Comparison of ENCODE assay signal across 18 mouse cellular contexts in genomic region chr9:78045171-78045570, GRCm38 (mm10). TPM values are rescaled to one million over a fixed set of nuclear protein-coding genes. Genes with fewer than 3 reads are reported as not detected.
DNase-seq lines count a peak whose midpoint lies in the region; ATAC-seq and TF ChIP-seq lines count a peak whose summit lies in the region.
"Had no signal": no experiment of that assay in that cellular context is flagged by ENCODE, and none has a peak within 500 bp of the region (broad histone marks: within the 10 kb centered on the region; RNA-seq: fewer than 3 reads in every experiment).

No protein-coding gene starts in this region.

- peak; percentile 79 for ATAC-seq in heart, embryonic 15.5 days (replicated peaks; ENCODE audit: insufficient number of reproducible peaks, insufficient read depth, low FRiP score, low read depth)
- peak; percentile 46; the same call in 1 of the 2 replicates for ATAC-seq in lung, embryonic 15.5 days (ENCODE audit: borderline replicate concordance, extremely low read depth, low FRiP score, low TSS enrichment)
- 0 out of 2 replicates have a peak, but pooled peaks have one; percentile 60 for ATAC-seq in limb, embryonic 14.5 days (ENCODE audit: low FRiP score, low read depth)
- ATAC-seq in erythroblast, adult 5-6 weeks (replicated peaks; ENCODE audit: low FRiP score, poor library complexity, severe bottlenecking) = no peak
- ATAC-seq: hindbrain, postnatal 0 days; midbrain, embryonic 15.5 days had no signal

- H3K4me1 ChIP-seq in heart, embryonic 15.5 days (replicated peaks) = peaks cover 13% of the 10 kb centered on the region
- peaks cover 7% of the 10 kb centered on the region for H3K4me1 ChIP-seq in lung, embryonic 15.5 days
- peaks cover 7% of the 10 kb centered on the region for H3K4me1 ChIP-seq in embryonic facial prominence, embryonic 10.5 days
- peaks cover 3% of the 10 kb centered on the region; the same call in 1 of the 2 replicates for H3K4me1 ChIP-seq in limb, embryonic 14.5 days (ENCODE audit: control insufficient read depth, insufficient read depth, low read length)
- H3K4me1 ChIP-seq: midbrain, embryonic 15.5 days had no signal

- no peak for DNase-seq in heart, adult 8-10 months (ENCODE audit: low spot score)
- no peak for DNase-seq in lung, adult 18-20 months
- DNase-seq in embryonic facial prominence, embryonic 10.5 days (ENCODE audit: low spot score) = no peak
- DNase-seq in limb, embryonic 14.5 days (ENCODE audit: low spot score) = peak; percentile 23
- DNase-seq in cerebellum, postnatal 25 days = no peak
- DNase-seq: adrenal gland, postnatal 14 days; liver; right cerebral cortex, postnatal 4 days had no signal

- H3K27me3 ChIP-seq in heart, embryonic 15.5 days = no peaks in the 10 kb centered on the region
- H3K27me3 ChIP-seq in lung, embryonic 15.5 days = no peaks in the 10 kb centered on the region
- no peaks in the 10 kb centered on the region for H3K27me3 ChIP-seq in embryonic facial prominence, embryonic 10.5 days (replicated peaks; ENCODE audit: low read depth, poor library complexity, severe bottlenecking)
- no peaks in the 10 kb centered on the region for H3K27me3 ChIP-seq in limb, embryonic 14.5 days (ENCODE audit: control insufficient read depth, insufficient read depth, low read length)
- H3K27me3 ChIP-seq: midbrain, embryonic 15.5 days had no signal

- H3K4me2 ChIP-seq in heart, embryonic 15.5 days = no peak overlapping the region
- H3K4me2 ChIP-seq in lung, embryonic 15.5 days = no peak overlapping the region
- no peak overlapping the region for H3K4me2 ChIP-seq in limb, embryonic 14.5 days (replicated peaks; ENCODE audit: low read depth, low read length, severe bottlenecking)
- H3K4me2 ChIP-seq: midbrain, embryonic 15.5 days had no signal

- H3K36me3 ChIP-seq in heart, embryonic 15.5 days = no peaks in the 10 kb centered on the region
- no peaks in the 10 kb centered on the region for H3K36me3 ChIP-seq in lung, embryonic 15.5 days
- no peaks in the 10 kb centered on the region for H3K36me3 ChIP-seq in embryonic facial prominence, embryonic 10.5 days (replicated peaks)
- H3K36me3 ChIP-seq in limb, embryonic 14.5 days (ENCODE audit: control insufficient read depth, insufficient read depth, low read length) = no peaks in the 10 kb centered on the region
- H3K36me3 ChIP-seq: midbrain, embryonic 15.5 days had no signal

- H3K27ac ChIP-seq in heart, embryonic 15.5 days = peak overlapping the region; percentile 74
- H3K27ac ChIP-seq in lung, embryonic 15.5 days = peak overlapping the region; percentile 67
- peak overlapping the region; percentile 66 for H3K27ac ChIP-seq in embryonic facial prominence, embryonic 10.5 days (replicated peaks)
- peak overlapping the region; percentile 26; the same call in 1 of the 2 replicates for H3K27ac ChIP-seq in limb, embryonic 14.5 days (replicated peaks; ENCODE audit: low read depth, low read length)
- H3K27ac ChIP-seq: hindbrain, postnatal 0 days; macrophage; midbrain, embryonic 15.5 days had no signal

- no peak overlapping the region for H3K9ac ChIP-seq in heart, embryonic 15.5 days
- no peak overlapping the region for H3K9ac ChIP-seq in lung, embryonic 15.5 days
- no peak overlapping the region for H3K9ac ChIP-seq in limb, embryonic 14.5 days (ENCODE audit: low read depth, low read length, severe bottlenecking)
- H3K9ac ChIP-seq: midbrain, embryonic 15.5 days had no signal

- no peak overlapping the region for H3K4me3 ChIP-seq in heart, embryonic 15.5 days
- no peak overlapping the region for H3K4me3 ChIP-seq in lung, embryonic 15.5 days
- H3K4me3 ChIP-seq in embryonic facial prominence, embryonic 10.5 days = no peak overlapping the region
- H3K4me3 ChIP-seq in limb, embryonic 14.5 days (replicated peaks; ENCODE audit: low read length) = no peak overlapping the region
- H3K4me3 ChIP-seq: midbrain, embryonic 15.5 days had no signal

- 37% methylated on average over 6 of the region's 6 CpGs for WGBS in heart, embryonic 15.5 days
- 29% methylated on average over 6 of the region's 6 CpGs for WGBS in lung, embryonic 15.5 days
- 54% methylated on average over 6 of the region's 6 CpGs for WGBS in embryonic facial prominence, embryonic 10.5 days
- WGBS in limb, embryonic 14.5 days = 60% methylated on average over 6 of the region's 6 CpGs

- no peak for TF ChIP-seq POLR2A in limb, embryonic 14.5 days (IDR thresholded peaks at IDR 0.05; ENCODE audit: borderline replicate concordance, extremely low read depth, insufficient read depth, insufficient read length)

- H3K9me3 ChIP-seq in heart, embryonic 15.5 days (replicated peaks) = no peaks in the 10 kb centered on the region
- H3K9me3 ChIP-seq in lung, embryonic 15.5 days = no peaks in the 10 kb centered on the region
- no peaks in the 10 kb centered on the region for H3K9me3 ChIP-seq in embryonic facial prominence, embryonic 10.5 days
- no peaks in the 10 kb centered on the region for H3K9me3 ChIP-seq in limb, embryonic 14.5 days (ENCODE audit: control insufficient read depth, low read length)
- H3K9me3 ChIP-seq: midbrain, embryonic 15.5 days had no signal

RNA-seq across cellular contexts. Expression of gene Gcm1, which starts 6.6 kb away (rescaled TPM):
- polyA plus RNA-seq in heart, embryonic 15.5 days (2015; fragmentation: Nextera tagmentation; extraction: Ambion mirVana) = 0.09 TPM in 1 of 2 replicates, not detected in the other
- not detected for total RNA-seq in heart, adult 8-10 months (2022)
- polyA plus RNA-seq in lung, embryonic 15.5 days (2015; fragmentation: Nextera tagmentation; extraction: Ambion mirVana) = 0.31 and 0.36 TPM in 2 replicates
- polyA plus RNA-seq in embryonic facial prominence, embryonic 10.5 days (2016; fragmentation: Nextera tagmentation; extraction: Ambion mirVana) = 0.09 TPM in 1 of 2 replicates, not detected in the other
- polyA plus RNA-seq in limb, embryonic 14.5 days (2012; rRNA removed) = 0.03 and 0.05 TPM in 2 replicates
- polyA plus RNA-seq in limb, embryonic 14.5 days (2014; fragmentation: Nextera tagmentation; extraction: Ambion mirVana) = 0.11 TPM in 1 of 2 replicates, not detected in the other
- not detected in 2 replicates for total RNA-seq in erythroblast, adult 5-6 weeks (2015; ENCODE audit: low replicate concordance)
- total RNA-seq in erythroblast, adult 5-6 weeks (2017; ENCODE audit: low replicate concordance) = not detected in 2 replicates
- total RNA-seq: adrenal gland, postnatal 14 days; granulocyte monocyte progenitor cell, adult 5-6 weeks; layer of hippocampus, postnatal 14 days had no signal
- polyA plus RNA-seq: macrophage; midbrain, embryonic 15.5 days; neural tube, embryonic 11.5 days; urinary bladder, adult 2 months had no signal
